Mouse (Mus musculus): ENCODE results near the gene Cdc73.
"Not testable (repeated sequence)": the region's sequence is repeated elsewhere in the genome, so short reads cannot be mapped to it uniquely, and the experiment has no call there.

Gene Cdc73

DNA sequence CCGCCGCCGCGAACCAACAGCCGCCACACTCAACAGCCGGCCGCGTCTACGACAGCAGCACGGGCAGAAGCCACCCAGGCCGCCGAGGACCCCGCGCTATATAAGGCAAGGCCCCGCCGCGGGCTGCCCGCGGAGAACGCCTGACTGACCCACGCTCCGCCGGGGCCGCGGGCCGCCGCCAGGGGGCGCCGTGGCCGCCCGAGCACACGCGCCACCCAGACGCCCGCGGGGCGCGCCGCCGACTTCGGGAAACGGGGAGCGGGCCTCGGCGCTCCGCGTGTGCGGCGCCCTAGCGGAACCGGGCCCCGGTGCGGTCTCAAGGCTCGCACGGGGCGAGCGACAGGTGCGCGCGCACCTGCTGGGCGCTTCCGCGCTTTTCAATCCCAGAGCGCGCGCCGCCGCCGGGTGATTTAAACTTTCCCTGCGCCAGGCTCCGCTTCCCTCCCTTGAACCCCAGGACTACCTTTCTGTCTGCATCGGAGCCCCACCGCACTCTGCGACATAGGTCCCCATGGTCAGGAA, at the start of gene Cdc73:
Gene Cdc73, minus strand, starts transcription at position 153 of the 522 bp plus-strand sequence.
- peak; percentile 88 for DNase-seq (ENCODE audit: extremely low read depth, insufficient read length, low spot score)

DNA sequence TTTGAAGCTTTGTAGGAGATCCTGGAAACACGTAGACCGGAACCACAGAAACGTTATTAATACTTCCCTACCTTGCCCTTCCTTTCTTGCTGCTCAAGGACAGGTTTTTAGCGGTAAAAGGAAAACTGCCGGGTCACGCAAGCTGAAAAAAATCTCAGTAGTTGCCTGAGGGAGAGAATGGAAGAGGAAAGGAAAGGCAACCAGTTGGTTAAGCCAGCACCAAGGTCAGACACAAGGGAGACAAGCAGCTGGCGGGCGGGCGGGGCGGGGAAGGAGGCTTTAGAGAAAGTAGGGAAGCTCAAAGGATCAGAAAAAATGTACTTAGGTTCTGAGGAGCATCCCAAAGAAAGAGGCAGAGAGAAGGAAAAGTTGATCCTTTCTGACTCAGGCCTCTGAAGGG, 43.2 kb upstream of the Cdc73 start:
- DNase-seq (ENCODE audit: extremely low read depth, insufficient read length, low spot score): no peak

DNA sequence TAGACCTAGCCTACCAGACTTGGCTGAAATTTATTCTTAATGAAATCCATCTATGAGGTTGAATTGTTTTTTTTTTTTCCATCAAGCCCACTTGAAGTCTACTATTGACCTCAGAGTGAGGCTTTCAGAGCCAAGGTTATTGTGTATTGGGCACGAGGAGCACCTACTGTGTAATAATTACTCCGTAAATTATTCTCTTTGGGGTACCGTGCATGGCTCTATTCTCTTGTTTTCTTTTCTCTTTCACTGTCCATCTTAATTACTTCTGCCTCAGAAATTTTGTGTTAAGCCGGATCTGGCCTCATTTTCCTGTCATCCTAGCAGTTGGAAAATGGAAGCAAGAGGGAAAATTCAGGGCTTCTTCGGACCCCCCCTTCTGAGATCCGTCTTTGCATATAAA, 39.5 kb upstream of the Cdc73 start:
- DNase-seq (ENCODE audit: extremely low read depth, insufficient read length, low spot score): no peak

DNA sequence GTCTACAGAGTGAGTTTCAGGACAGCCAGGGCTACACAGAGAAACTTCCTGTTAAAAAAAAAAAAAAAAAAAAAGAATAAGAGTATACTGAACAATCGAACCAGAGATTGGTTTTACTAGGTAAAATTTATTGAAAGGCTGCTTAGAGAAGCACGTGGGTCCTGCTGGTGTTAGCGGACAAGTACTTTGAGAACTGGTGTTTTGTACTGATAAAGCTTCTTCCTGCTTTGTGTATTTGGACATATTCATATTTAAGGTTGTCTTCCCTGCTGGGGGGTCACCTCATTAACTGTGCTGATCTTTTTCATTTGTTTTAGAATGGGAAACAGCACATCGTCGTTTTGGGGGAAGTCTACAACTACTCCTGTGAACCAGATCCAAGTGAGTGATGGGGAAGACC, 38.6 kb upstream of the Cdc73 start:
- DNase-seq (ENCODE audit: extremely low read depth, insufficient read length, low spot score): no peak

DNA sequence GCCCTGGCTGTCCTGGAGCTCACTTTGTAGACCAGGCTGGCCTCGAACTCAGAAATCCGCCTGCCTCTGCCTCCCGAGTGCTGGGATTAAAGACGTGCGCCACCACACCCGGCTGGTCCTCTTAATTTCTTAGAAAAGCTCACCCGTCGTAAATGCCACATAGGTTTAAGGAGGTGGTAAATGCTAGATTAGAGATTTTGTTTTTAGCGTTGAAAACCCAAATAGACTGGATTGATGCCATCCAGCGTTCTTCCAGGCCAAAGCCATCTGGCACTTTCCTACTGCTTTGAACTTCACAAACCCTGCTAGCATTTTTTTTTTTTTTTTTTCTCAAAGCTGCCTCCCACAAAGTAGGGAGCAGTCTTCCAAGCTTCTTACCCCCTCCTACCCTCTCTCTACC, 37.9 kb upstream of the Cdc73 start:
- peak; percentile 7 for DNase-seq (ENCODE audit: extremely low read depth, insufficient read length, low spot score)

DNA sequence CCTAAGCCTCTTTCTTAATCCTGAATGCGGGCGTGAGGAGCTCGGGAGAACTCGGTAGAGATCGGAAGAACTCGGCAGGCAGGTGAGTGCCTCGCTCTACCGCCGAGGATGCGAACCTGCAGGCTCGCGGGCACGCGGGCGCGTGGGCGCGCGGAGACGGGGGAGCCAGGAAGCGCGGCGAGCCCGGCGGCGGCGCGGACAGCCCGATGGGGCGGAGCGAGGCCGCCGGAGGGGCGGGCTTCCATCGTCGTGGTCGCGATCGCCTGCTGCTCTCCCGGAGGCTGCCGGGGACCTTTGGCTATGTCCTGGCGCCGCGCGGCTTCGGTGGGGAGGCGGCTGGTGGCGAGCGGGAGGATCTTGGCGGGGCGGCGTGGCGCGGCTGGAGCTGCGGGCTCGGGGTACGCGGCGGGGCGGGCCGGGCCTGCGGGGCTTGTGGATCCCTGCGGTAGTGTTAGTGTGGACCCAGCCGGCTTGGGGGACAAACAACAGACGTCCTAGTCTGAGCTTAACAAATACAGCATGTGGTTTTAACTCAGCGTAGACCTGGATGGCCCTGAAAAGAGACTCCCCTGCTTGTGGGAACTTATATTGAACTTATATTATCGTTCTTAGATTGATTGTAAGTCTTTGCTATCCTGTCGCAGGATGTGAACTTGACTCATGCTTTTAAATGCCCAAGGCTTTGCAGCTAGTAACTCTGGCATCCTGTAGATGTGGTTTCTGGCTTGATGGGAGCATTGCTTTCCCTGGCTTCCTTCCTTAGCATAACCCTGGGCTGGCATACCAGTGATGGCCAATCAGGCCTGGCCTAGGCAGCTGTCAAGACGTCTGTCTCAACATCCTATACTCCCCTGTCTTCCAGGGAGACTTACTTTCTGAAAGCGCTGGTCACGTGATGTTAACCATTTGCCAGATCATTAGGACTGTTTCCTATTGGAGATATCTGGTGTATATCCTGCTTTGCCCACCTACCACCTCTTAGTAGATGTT, 37.0 kb upstream of the Cdc73 start:
- DNase-seq (ENCODE audit: extremely low read depth, insufficient read length, low spot score): peak; percentile 84

DNA sequence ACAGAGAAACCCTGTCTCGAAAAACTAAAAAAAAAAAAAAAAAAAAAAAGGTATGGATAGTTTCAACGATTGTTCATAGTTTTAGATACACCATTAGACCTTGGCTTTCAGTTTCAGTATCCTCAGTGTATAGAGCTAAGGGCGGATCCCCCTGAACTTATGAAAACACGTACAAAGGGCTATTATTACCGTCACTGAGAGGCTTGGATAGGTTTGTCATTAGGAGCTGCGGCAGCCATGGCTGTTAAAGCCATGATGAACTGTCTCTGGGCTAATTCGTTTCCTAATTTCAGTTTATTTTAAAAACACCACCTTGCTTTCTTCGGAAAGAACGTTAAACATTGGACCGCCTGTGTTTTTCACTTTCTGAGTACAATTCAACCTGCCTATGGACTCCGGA, 36.1 kb upstream of the Cdc73 start:
- DNase-seq (ENCODE audit: extremely low read depth, insufficient read length, low spot score): no peak

DNA sequence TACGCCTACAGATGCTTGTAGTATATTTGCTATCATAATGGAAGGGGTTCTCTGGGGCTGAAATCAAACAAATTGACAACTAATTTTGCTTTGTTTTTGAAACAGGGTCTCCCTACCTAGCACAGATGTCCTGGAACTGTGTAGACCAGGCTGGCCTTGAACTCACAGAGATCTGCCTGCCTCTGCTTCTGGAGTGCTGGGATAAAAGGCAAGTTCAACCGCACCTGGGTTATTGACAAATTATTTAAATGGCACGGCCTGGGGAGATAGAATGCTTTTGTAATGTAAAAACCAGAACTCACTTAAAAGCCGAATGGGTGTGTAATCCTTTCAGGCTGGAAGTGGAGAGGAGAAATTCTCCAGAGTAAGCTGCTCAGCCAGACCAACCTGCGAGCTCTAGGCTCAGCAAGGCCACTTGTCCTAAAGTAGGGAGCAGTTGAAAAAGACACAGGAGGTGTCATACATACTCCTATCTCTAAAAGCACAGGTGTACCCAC, 31.3 kb upstream of the Cdc73 start:
- DNase-seq (ENCODE audit: extremely low read depth, insufficient read length, low spot score): no peak

DNA sequence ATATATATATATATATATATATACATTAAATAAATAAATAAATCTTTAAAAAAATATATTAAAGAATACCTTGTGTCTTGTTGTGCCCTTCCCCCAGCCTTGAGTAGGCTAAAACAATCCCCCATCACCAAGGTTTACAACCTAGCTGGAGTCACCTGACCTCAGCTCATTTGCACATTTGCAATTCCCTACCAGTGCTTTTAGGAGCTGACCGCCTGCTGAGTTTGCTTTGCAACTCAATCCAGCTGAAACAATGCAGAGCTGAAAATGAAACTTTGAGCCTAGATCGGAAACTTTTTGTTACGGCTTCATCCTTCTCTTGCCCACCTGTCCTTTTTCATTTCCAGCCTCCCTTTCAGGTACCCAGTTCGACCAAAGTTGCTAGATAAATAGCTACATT, 29.0 kb upstream of the Cdc73 start:
- DNase-seq (ENCODE audit: extremely low read depth, insufficient read length, low spot score): no peak

DNA sequence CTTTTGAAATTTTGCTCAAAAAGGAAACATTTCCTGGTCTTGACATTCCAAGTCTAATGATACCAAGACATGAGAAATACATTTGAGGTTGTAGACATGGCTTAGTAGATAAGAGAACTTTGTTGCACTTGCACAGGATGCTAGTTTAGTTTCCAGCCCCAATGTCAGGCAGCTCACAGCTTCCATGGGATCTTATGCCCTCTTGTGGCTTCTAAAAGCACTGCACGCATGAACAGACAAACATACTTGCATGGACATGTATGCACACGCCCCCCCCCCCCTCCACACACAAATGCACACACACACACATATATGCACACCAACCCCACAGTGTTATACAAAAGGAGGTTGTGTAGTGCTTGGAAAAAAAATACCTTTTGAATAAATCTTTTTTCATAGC, 28.2 kb upstream of the Cdc73 start:
- DNase-seq (ENCODE audit: extremely low read depth, insufficient read length, low spot score): peak; percentile 28

DNA sequence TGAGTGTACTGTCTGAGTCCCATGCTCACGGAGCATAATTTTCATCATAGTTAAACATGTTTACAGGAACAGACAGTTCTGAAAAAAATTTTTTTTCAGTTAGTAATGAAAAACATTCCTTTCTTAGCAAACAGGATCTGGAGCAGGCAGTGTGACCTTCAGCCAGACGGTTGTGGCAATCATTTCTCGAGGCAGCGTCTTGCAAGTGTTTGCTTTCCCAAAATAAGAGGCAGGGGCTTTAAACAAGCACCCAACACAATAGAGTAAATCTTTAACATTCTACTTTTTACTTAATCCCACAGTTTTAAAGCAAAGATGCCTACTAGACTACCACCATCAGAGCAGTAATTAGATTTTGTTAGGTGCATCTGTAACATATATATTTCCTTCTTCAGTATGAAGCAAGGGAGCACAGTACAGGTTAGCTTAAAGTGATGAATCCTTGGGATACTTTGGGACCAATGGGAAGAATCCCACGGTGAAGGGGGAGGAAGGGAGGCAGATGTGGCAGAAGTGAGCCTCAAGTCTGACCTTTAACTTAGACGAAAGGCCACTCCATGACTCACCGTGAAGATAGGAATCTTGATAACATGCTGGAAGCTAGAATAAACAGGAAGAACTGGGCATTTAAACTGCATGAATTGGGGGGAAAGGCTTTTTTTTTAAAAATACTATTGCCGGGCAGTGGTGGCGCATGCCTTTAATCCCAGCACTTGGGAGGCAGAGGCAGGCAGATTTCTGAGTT, 25.2 kb upstream of the Cdc73 start:
- DNase-seq (ENCODE audit: extremely low read depth, insufficient read length, low spot score): no peak

DNA sequence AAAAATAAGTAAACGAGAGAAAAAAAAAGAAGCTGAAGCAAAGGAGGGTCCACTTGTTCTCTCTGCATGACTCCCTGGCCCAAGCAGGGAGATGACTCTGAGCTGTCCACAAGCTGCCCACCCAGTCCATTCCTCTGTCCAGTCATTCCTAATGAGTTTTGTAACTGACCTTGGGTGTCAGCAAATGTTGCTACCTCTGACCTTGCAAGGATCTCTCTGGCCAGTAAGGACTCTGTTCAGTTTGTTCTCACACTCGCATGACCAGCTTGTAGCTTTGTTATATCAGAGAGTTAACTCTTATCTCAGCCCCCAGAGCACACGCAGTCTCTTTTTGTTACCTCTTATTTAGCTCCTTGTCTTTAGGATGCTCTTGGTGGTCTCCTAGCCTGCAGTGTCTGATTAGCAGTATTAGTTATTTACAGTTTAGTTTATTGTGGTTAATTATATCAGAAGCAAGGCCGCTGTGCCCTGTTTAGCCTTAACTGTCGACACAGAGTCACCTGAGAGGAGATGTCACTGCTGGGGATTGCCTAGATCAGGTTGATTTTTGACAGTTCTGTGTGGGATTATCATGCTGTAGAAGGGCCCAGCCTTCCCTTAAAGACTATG, 21.9 kb upstream of the Cdc73 start:
- no peak for DNase-seq (ENCODE audit: extremely low read depth, insufficient read length, low spot score)

DNA sequence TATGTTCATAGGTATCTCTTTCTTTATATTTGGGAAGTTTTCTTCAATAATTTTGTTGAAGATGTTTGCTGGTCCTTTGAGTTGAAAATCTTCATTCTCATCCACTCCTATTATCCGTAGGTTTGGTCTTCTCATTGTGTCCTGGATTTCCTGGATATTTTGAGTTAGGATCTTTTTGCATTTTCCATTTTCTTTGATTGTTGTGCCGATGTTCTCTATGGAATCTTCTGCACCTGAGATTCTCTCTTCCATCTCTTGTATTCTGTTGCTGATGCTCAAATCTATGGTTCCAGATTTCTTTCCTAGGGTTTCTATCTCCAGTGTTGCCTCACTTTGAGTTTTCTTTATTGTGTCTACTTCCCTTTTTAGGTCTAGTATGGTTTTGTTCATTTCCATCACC, 13.3 kb upstream of the Cdc73 start, which contains the start of gene Glrx2:
Gene Glrx2, plus strand, starts transcription at position 301 of the 400 bp plus-strand sequence.
- not testable (repeated sequence) for DNase-seq (ENCODE audit: extremely low read depth, insufficient read length, low spot score)

DNA sequence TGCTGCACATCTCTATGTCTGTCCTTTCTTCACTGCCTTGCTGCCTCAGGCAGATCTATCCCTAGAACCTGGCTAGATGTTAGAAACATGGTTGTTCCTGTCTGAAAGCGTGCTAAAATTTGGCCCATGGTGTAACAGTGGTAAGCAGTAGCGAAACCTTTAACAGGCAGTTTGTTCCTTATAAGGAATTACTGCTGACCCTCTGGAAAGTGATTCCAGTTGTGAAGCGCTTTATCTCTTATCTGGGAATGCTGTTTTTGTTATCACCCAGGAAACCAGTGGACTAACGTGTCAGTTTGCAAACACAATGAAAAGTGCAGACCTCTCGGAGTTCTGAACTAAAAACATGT, 7.9 kb upstream of the Cdc73 start:
- no peak for DNase-seq (ENCODE audit: extremely low read depth, insufficient read length, low spot score)

DNA sequence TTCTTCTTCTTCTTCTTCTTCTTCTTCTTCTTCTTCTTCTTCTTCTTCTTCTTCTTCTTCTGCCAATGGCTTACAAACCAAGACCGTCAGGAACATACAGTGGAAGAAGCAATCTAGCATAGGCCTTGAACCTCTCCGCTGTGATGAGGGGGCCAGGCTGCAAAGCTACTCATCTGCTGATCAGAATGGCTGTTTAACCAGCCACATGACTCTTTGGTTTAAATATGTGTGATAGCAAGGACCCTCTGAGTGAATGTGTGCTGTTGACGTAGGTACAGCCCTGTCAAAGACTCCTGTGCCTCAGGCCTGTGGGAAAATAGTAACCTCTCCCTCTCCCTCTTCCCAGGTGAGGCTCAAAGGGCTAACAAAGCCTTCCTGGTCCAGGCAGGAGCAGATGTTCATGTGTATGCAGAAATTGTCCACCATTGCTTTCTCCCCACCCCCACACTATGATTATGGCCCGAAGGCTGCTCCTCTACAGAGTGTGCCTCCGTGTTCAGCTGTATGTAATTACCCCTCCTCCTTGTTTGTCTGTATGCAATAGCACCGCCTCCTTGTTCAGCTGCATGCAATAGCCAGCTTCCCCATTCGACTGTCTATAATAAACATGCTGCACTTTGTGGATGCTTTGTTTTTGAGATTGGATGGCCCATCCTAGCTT, 7.4 kb upstream of the Cdc73 start:
- DNase-seq (ENCODE audit: extremely low read depth, insufficient read length, low spot score): no peak

DNA sequence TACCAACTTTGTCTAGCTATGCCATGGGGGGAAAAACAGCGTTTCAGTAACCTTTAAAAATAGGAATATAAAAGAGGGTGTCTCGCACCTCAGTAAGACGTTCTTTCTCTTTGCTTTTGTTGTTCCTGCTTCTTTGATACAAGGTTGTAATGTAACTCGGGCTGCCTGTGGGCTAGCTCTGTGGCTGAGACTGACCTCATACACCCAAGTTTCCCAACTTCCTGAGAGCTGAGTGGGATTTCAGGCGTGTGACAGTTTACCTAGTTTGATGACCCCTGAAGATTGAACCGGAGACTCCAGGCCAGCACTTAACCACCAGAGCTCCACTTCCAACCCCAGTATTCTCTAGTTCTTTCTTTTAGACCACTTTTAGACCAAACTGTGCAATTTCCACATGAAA, 5.7 kb upstream of the Cdc73 start:
- DNase-seq (ENCODE audit: extremely low read depth, insufficient read length, low spot score): no peak

DNA sequence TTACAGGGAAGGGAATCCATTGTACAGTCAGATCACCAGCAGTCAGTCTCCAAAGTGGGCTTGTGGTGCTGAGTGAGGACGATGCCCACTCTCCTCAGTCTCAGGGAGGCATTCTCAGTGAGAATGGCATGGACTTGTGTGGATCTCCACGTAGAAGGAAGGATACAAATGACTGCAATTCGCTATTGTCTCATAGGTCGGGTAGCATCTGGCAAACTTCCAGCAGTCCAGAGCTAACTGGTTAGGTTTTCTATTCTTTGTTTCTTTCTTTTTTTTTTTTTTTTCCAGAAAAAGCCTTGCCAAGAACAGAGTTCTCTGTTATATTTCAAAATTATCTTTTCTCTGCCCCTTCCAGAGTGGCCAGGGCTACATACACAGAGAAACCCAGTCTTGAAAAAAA, 4.3 kb upstream of the Cdc73 start:
- DNase-seq (ENCODE audit: extremely low read depth, insufficient read length, low spot score): no peak

DNA sequence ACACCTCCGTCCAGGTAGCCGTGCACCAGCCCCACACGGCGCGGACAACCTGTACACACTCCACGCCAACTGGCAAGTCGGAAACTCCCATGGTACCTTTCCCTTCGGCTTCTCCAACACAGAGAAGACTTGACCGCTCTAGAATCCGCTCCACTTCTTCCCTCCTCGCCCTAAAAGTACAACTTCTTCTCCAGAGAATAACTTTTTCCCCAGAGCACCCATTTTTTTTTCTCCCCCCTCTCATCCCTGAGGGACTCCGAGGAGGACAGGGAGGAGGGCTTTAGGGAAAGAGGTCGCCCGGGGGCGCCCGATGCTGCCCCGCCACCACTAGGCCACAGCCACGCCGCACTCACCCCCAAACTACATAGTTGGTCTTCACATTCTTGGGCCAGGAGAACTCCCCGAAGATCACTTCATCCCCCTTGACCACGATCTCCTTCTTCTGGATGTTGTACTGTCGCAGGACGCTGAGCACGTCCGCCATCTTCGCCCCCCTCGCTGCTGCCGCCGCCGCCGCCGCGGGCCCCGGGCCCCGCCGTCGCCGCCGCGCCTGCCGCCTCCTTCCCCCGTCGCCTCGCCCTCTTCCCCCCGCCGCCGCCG, 452 bp downstream of the Cdc73 start:
- peak; percentile 81 for DNase-seq (ENCODE audit: extremely low read depth, insufficient read length, low spot score)

DNA sequence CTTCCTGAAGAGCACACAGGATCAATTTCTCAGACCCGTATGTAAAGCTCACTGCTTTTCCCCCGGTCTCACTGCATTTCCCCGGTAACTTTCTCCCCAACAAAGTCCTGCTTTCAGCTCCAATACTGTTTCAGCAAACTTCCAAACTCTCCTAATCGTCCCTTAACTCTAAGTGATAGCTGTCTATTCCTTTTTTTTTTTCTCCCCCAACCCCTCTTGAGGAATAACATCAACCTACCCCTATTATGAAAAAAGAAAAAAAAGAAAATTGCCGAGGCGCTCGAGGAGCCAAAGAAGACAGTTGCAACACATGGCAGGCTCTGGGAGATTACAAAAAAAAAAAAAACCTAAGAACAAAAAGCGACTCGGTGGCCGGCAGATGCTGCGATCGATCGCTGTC, 957 bp downstream of the Cdc73 start:
- no peak for DNase-seq (ENCODE audit: extremely low read depth, insufficient read length, low spot score)

DNA sequence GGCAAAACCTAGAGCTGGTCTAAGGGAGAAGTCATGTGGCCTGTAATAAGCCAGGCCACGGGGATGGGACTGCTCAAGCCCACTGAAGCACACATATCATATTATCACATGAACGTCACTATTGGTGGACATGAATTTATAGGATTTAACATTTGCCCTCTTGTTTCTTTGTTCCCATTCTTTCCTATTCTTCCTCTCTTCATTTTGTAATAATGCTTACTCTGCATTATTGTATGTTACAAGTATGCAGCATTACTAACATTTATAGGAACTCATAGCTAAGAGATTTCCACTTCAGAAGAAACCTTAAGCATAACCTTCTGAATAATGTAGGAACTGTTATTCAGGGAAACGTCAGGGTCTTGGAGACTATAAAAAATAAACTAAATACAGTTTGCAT, 17.8 kb downstream of the Cdc73 start:
- no peak for DNase-seq (ENCODE audit: extremely low read depth, insufficient read length, low spot score)
